Mouse (Mus musculus): Measurements from ENCODE around the gene Cacna1e.

The Cacna1e gene

DNA sequence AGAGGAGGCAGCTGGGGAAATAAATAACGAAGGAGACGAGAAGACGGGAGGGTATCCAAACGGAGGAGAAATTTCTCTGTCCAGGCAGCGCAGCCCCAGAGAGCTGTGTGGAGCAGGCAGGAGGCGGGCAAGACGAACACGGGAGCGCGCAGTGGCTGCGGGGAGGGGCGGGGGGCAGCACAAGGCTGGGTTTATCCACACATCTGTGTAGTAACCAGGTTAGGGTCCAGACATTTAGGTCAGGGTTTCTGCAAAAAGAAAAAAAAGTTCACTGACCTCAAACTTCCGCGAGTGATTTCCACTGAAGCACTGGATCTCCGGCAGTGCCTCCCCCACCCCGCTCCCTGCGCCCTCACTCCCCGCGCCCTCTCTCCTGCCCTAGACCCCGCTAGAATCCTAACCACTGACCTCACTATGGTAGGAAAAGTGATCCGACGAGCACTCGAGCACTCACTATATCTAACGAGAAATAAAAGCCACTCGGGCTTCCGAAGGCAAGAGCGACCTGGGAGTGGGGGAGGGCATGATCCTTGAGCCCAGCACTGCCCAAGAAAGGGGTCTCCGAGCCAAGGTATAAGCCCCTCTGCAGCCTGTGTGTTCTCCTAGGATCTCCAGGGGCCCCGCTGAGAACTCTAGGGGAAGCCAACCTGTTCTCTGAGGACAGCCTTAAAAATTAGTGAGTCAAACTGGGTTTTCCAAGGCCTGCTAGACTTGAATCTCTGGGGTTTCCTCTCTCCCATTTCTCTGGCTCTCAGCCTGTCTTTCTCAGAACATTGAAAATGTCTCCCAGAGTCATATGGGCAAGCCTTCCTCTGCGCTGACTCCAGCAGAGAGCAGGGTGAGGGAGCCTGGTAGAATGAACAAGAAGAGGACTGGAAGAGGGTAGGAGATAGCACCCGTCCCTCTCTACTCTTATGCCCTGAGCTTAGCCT, at the start of gene Cacna1e:
TSS of gene Cacna1e (minus strand) at position 227 of the 932 bp plus-strand sequence.
- no peak for DNase-seq

DNA sequence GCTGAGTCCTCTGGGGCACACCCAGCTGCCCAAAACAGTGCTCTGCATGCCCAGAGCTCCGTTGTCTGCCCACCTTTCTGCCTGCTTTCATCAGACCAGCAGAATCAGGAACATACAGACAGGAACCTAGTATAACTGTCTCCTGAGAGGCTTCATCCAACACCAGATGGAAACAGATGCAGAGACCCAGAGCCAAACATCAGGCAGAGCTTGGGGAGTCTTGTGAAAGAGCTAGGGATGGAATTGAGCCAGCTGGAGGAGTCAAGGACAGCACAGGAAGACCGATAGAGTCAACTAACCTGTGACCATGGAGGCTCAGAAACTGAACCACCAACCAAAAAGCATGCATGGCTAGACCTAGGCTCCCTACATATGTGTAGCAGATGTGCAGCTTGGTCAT, 34.1 kb upstream of the Cacna1e start:
- peak; percentile 96 for DNase-seq

DNA sequence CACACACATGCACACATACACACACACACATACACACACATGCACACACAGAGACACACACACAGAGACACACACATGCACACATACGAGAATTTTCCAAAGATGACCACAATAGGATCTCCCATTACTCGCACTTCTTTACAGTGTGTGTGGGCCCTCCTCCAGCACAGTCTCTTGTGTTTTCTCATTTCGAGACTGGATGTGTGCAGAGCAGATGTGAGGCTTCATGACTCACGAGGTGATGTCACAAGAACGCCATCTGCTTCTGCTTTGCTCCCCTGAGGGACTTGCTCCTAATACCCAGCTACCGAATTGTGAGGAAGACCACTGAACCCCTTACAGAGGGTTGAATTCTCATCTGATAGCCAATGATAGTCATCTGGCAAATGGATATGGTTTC, 33.1 kb upstream of the Cacna1e start:
- DNase-seq = peak; percentile 94

DNA sequence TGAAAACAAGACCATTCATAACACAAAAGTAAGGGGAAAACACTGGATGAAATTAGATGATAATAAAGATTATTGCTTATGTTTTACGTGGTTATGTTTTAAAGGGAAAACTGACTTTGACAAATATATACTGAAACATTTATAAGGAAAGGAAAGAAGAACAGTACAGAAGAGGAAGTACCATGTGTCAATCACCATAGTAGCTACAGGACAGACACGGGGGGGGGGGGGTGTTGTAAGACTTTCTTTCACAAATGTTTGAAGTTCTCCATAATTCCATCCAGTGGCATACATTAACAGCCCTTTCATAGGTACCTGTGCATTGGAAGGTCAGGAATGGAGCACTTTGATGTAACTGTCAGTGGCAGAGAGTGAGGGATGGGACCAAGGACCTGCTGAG, 25.3 kb upstream of the Cacna1e start:
- DNase-seq = peak; percentile 31

DNA sequence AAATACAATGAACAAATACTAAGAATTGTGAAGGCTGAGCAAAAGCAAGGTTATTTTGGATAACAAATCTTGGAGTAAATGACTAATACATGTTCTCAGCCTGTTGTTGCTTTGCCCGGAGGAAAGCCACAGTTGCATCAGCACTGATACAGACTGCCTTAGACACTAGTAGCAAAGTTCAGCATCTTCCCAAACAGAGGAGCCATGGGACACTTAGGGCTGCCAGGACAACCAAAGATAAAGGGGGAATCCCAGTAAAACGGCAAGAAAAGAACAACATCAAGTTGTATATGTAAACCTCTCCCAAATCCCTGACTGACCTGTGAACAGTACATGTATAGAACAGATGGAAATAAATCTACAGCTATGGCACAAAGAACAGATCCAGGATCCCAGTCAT, 13.1 kb upstream of the Cacna1e start:
- peak; percentile 93 for DNase-seq

DNA sequence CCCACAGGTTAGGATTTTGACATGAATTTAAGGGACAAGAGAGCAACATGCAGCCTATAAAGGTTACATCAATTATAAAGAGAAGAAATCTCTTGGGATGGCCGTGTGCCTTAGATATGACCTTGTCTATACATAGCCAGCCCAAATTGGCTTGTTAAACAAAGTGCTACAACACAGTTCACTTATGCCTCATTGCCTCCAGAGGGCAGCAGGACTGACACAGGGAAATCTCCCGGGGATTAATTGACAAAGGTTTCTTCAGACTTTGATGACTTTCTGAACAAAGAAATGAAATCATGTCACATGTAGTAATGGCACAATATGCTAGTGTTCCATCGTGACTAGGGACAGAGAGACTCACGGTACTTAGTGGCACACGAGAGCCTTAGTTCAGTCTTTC, 5.9 kb upstream of the Cacna1e start:
- peak; percentile 40 for DNase-seq

DNA sequence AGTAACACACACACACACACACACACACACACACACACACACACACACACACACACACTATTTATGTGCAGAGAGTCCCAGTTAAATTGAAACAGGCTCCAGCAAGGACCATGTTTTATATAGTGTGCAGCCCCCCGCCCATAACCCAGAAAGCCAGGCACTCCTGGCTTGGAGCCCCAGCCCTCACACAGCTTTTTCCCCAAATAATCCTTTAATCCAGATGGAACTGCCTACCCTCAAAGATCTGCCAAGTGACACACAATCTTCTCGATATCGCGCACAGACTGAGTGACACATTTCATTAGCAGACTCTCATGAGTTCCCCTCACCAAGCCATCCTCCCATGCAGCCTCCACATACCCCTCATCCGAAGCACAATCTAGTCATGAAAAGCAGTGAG, 4.2 kb upstream of the Cacna1e start:
- peak; percentile 5 for DNase-seq

DNA sequence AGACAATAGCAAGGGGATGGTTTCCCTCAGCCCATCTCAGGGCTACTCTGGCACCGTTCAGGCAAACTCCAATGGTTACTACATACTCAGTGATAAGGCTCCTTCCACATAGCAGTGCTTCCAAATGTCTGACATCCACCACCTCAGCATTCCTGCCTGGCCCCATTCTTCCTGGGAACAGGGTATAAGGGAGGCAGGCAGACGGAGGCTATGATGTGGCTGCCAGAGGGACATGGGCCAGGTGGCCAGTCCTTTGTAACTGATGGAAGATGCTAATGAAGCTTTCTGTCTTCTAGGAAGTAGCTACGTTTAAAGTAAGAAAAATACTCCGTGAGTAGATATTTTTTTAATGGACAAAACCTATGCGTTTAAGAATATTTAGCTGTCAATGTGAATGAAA, 3.7 kb upstream of the Cacna1e start:
- peak; percentile 27 for DNase-seq

DNA sequence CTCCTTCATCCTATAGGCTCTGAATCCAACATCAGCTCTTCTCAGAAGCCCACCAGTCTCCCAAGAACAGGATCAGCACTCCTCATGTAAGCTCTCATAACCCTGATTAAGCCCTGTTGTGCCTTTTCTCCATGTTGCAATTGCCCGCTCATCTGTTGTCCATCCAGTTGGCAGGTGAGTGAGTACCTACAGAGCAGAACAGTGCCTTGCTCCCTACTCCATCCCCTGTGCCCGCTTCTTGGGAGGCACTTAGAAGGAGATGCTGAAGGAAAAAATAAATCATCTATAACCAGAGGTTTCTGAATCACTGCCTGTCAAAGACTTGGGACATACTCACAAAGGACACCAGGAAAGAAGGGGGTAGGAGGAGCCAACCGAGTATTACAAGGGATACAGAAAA, 3.2 kb upstream of the Cacna1e start:
- no peak for DNase-seq

DNA sequence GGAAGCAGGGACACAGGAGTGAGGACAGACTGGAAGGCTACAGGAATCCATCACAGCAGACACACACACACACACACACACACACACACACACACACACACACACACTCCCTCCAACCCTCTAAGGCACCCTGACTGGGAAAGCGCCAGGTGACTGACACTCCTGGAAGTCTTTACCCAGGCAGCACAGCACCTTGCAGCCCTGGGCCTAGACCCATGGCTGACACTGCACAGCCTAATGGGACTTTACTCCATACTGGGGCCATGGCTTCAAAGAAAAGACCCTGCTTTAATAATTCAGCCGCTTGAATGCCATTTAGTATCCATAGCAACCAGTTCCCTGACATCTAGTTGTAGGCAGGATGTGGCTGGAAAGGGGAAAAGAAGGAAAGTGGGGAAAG, 2.3 kb upstream of the Cacna1e start:
- DNase-seq = no peak

DNA sequence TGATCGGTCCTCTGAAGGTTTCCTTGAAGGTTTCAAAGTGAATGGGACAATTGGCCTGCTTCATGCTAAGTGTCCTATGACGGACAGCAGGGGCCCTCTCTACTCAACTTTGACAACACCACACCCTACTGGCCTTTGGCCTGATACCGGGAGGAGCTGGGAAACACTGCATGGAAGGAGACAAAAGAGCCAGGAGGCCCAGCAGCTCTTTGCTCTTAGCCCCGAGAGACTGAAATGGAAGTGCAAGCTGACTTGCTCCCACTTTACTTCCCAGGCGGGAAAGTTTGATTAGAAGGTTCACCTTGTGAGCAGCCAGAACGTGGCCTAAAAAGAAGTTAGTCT, 877 bp upstream of the Cacna1e start:
- DNase-seq = peak; percentile 76

DNA sequence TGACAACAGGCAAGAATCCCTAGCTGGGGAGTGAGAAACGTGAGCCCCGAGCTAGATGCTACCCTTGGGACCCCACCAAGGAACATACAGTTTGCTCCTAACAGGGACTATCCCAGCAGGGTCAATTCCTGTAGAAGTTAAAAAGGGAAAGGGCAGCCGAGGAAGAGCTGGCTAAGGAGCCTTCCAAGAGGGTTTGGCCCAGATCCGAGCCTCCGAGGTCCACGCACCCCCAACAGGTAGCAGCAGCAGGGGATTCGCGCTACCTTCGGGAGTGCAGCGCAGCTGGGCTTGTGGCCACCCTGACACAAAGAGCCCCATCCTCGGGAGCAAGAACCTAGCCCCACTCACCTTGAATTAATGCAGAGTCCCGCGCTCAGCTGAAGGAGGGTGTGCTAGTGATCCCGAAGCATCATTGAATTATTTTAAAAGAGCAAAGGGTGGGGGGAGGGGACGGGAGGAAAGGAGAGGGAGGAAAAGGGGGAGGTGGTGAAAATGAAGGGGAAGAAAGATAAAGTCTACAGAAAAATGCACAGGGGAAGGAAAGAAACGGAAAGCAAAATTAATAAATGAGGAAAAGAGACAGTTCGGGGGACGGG, 607 bp downstream of the Cacna1e start:
- no peak for DNase-seq

DNA sequence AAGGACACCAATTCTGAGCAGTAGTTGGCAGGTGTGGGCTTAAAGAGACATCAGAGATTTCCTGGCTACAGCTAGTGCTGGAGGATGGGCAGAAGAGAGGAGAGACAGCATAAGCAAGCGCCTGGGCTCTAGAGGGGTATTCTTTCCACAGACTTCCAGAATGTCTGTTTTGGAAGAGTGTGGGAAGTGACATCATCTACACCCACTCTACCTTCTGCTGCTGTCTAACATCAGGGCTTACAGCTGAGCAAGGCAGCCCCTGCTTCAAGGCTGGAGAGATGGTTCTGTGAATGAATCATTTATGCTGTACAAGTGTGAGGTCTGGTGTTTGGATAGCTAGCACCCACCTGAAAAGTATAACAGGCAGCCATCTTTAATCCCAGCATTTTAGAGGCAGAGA, 18.3 kb downstream of the Cacna1e start:
- no peak for DNase-seq

DNA sequence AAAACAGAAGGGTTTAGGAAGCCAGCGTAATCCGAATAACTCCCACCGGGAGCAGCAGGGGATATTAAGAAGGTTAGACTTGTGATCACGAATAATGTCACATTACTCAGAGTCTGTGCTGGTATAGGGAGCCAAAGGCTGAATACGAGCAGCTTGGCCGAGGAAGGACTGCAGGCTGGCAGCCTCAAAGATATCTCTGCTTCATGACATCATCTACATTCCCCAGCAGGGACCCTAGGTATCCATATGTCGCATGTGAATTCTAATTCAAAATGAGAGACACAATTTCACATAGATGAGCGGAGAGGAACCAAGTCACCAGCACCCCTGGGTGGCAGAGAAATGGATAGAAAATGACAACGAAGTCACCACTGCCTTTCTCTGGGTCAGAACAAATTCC, 22.9 kb downstream of the Cacna1e start:
- peak; percentile 43 for DNase-seq

DNA sequence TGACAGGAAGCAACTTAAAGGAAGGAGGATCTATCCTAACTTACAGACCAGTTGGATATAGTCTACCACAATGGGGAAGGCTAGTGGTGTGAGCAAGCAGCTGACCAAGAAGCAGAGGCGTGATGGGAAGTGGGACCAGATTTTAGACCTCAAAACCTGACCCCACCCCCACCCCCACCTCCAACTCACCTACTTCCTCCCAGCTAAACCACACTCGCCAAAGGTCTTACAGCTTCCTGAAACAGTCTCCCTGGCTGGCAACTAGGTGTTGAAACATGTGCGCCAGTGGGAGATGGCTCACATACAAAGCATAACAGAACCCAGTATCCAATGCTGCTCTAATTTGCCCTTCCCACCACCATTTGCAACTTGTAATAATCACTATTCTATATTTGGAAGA, 29.7 kb downstream of the Cacna1e start:
- peak; percentile 55 for DNase-seq

DNA sequence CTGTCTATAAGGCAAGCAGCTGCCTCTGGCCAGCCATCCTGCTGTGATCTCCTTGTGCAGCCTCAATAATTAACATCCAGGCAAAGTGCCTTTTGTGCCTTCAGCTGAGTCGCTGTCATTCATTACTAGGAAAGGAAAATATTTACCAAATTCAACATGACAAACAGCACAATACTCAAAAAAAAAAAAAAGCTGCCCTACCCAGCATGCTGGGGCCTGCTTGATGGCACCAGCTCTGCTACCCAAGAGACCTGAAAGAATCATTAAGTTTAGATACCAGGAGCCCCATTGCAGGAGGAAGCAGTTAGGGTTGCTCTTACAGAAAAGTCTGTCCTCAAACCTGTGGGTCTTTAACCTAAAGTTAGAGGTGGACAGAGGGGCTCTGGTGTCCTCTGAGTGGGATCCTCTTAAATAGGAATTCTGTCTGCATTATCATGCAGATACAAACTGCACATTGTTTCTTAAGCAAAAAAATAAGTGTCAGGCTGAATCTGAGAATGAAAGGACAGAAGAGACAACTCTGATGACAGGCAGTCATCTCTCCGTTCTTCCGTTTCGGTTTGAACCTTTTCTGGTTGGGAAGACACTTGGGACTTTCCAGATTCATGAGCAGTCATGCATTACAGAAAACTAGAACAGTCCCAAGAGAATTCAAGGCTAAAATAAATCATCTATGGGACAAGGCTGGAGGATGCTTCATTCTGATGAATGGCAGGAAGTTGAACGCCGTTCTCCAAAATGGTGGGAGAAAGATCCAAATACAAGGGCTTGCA, 33.6 kb downstream of the Cacna1e start:
- peak; percentile 42 for DNase-seq

DNA sequence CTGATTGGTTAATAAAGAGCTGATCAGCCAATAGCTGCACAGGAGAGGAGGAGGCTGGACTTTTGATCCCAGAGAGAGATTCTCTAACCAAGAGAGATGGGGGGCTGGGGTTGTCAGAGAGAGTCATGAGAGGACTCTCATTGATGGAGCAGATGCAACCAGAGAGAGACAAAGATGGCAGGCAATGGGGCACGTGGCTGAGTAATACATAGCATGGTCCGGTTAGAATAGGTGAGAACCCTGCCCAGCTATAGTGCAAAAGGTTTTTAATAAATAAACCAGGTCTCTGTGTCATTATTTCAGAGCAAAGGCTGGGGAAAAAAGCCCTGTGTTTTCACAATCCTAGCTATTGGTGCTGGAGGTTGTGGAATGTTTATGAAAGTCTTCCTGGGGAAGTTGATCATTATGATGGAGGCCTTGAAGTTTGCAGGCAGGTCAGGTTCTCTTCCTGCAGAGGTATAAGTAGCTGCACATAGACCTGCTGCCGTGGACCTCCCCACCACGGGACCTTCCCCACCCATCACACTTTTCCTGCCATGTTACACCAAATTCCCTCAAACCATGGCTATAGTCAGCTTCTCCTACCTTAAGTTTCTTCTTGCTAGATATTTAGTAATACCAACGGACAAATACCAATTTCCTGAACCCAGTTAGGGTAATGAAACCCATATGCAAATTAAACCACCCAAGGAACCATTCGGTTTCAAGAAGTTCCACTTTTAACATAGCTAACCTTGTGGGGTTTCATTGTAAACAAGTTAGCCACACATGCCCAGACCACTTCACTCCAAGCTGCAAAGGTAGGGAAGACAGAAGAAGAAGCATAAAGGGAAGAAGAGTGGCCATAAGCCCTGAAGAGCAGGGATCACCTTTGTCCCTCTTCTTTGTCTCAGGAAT, 35.4 kb downstream of the Cacna1e start:
- peak; percentile 40 for DNase-seq

DNA sequence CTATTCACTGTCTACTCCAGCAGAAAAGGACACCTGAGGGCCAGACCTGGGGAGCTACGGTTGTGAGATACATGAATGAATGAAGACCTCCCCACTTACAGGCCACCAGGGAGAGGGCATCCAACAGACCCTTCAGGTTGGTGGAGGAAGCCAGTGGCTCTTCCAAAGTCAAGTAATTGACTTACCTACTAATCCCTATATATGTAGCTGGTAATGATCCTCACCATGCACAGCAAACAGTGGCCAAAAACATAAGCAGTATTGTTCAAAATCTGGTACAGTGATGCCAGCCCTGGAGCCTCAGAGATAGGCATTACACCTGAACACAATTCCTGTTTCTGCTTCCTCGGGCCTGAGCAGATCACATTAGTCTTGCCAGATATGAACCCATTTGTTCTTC, 37.4 kb downstream of the Cacna1e start:
- peak; percentile 74 for DNase-seq

DNA sequence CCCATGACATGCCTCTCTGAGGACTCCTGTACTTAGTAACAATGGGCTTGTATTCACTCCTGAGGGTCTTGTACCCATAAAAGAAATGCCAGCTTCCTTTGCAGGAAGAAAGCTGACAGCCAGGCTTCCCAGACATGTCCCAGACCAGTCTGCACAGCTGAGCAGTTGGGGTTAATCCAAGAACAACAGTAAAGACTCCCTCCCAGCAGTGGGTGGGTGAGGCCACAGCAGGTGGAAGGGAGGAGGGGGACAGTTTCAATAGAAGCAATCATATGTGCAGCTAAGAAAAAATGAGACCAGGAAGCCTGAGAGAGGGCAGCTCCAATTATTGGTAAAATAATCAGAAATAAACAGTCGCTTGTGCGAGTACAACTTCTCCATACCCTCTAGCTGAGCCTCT, 40.9 kb downstream of the Cacna1e start:
- peak; percentile 67 for DNase-seq

DNA sequence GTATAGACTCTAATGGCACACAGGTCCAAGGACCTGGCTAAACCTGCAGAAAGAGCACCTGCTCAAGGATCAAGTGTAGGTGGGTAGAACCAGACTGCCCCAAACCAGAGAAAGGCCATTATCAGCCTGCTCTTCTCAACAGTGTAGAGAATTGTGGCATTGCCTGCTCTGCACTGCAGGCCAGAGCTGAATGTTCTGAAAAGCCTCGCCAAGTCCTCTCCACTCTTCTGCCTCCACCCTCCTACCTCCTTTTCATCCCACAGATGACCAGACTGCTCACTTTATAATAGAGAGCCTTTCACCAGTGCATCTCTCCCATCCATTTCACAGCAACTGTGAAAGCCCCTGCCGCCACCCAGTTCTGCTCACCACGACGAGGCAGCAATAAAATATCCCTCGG, 42.0 kb downstream of the Cacna1e start:
- DNase-seq = peak; percentile 71

DNA sequence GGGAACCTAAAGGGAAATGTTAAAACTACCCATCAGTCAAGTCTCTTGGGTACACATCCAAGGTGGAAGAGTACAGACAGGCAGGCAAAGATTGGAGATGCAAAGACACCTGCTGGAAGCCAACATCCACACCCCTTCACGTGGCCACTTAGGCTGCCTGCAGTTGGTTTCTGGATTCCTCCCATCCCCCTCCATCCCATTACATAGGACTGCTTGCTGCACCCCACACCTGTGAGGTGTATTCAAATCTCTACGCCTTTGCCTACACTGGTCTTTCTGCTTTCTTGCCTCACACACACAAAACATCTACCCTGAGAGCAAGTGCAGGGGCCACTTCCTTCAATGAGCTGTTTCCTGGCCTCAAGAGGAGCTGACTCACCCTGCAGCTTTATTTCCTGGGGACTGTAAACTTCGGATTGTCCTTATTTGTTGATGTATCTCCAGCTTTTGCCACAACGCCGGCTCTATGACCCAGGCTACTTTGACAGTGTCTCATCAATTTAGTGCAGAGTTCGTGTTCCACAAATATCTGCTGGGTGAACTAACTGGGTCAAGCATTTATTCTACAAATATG, 43.2 kb downstream of the Cacna1e start:
- DNase-seq = peak; percentile 59

DNA sequence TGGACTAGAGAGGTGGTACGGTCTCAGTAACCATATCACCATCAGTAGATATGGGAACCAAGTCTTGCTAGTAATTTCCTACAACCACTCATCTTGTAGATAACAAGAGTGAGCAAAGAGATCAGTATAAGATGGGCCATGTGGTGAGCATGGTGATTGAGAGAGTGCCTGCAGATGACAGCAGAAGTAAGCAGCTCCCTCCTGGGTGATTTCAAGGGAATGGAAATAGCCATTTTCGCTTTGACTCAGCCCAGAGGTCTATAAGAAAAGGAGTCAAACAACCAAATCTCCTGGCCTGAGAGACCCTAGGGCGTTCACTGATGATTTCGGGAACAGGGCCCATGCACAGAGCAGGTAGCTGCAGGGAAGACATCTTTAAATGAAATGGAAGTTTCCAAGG, 45.0 kb downstream of the Cacna1e start:
- DNase-seq = peak; percentile 56

All from heart, adult 11 months (tissue).